Mouse (Mus musculus) stomach, embryonic 14.5 days (tissue): ENCODE results near the gene Adcy7. TPM values are rescaled to one million over a fixed set of nuclear protein-coding genes. Genes with fewer than 3 reads are reported as not detected.

Experiments
- ATAC-seq: fragments of 200-750 bp; cut with Nextera tagmentation; 2 replicates; pipeline ENCODE4 v1.8.0; 2017; ENCODE audit warnings: low read depth, moderate TSS enrichment; ENCODE audit not compliant: insufficient number of reproducible peaks, insufficient read depth, low FRiP score
- H3K27ac ChIP-seq: fragments of 300-500 bp; sonication (generic); 2 replicates; pipeline ENCODE4 v1.5.1; 2014; ENCODE audit warnings: mild to moderate bottlenecking, low read length, moderate library complexity, mixed read lengths
- H3K27me3 ChIP-seq: fragments of 300-500 bp; sonication (generic); 2 replicates; pipeline ENCODE4 v1.6.1; 2014; ENCODE audit warnings: low read length, control low read depth, mixed read lengths; ENCODE audit not compliant: control insufficient read depth, insufficient read depth
- H3K36me3 ChIP-seq: fragments of 300-500 bp; sonication (generic); 2 replicates; pipeline ENCODE4 v1.6.1; 2014; ENCODE audit warnings: mild to moderate bottlenecking, control low read depth, low read length, moderate library complexity, mixed read lengths; ENCODE audit not compliant: control insufficient read depth, insufficient read depth
- H3K4me1 ChIP-seq: fragments of 300-500 bp; sonication (generic); 2 replicates; pipeline ENCODE4 v1.6.1; 2014; ENCODE audit warnings: low read length, control low read depth, mixed read lengths; ENCODE audit not compliant: control insufficient read depth, insufficient read depth
- H3K4me2 ChIP-seq: fragments of 300-500 bp; sonication (generic); replicated peaks from 2 replicates; pipeline ENCODE4 v1.6.1; 2014; ENCODE audit warnings: low read depth, low read length, control low read depth
- H3K4me3 ChIP-seq: fragments of 300-500 bp; sonication (generic); 2 replicates; pipeline ENCODE4 v1.5.1; 2014; ENCODE audit warnings: low read depth, low read length, control low read depth
- H3K9ac ChIP-seq: fragments of 300-500 bp; sonication (generic); replicated peaks from 2 replicates; pipeline ENCODE4 v1.6.1; 2014; ENCODE audit warnings: low read depth, mild to moderate bottlenecking, control low read depth, low read length, moderate library complexity, mixed read lengths
- H3K9me3 ChIP-seq: fragments of 300-500 bp; sonication (generic); 2 replicates; pipeline ENCODE4 v1.6.1; 2016; ENCODE audit warnings: low read depth, low read length, control low read depth; ENCODE audit not compliant: control insufficient read depth
- WGBS: fragments of 180-500 bp; shearing (Covaris S2); extraction: QIAGEN DNeasy Blood & Tissue Kit; methylation state at CpG from one replicate; pipeline ENCODE4 v1.1.7; 2014; 5-methylcytosine and 5-hydroxymethylcytosine counted together
- polyA plus RNA-seq: library from polyadenylated mRNA; unstranded; fragments of >200 nt; fragmentation: Nextera tagmentation; extraction: Ambion mirVana; gene quantifications from 2 replicates; pipeline ENCODE4 v1.2.1, GENCODE M21; 2014

Adcy7 gene
- polyA plus RNA-seq, 1 experiment from 2014 or later: 5.0 TPM

GRCm38 (mm10) chr8:88361708-88362428 is 89.7 kb downstream of the Adcy7 start, which contains the start of gene Brd7:
Gene Brd7, minus strand, starts transcription at chr8:88362194.
- no peaks in the 10 kb centered on the region for H3K9me3 ChIP-seq
- peak within 1 kb of the TSS; percentile 82 for H3K27ac ChIP-seq
- peaks cover 23% of the 10 kb centered on the region for H3K36me3 ChIP-seq
- peak within 1 kb of the TSS; percentile 96 for H3K4me3 ChIP-seq
- peaks cover 13% of the 10 kb centered on the region for H3K4me1 ChIP-seq
- H3K27me3 ChIP-seq: no peaks in the 10 kb centered on the region
- peak; percentile 86 for ATAC-seq
- H3K4me2 ChIP-seq: peak within 1 kb of the TSS; percentile 93
- H3K9ac ChIP-seq: peak within 1 kb of the TSS; percentile 95
- WGBS: under 1% methylated on average over 88 of the region's 91 CpGs

DNA sequence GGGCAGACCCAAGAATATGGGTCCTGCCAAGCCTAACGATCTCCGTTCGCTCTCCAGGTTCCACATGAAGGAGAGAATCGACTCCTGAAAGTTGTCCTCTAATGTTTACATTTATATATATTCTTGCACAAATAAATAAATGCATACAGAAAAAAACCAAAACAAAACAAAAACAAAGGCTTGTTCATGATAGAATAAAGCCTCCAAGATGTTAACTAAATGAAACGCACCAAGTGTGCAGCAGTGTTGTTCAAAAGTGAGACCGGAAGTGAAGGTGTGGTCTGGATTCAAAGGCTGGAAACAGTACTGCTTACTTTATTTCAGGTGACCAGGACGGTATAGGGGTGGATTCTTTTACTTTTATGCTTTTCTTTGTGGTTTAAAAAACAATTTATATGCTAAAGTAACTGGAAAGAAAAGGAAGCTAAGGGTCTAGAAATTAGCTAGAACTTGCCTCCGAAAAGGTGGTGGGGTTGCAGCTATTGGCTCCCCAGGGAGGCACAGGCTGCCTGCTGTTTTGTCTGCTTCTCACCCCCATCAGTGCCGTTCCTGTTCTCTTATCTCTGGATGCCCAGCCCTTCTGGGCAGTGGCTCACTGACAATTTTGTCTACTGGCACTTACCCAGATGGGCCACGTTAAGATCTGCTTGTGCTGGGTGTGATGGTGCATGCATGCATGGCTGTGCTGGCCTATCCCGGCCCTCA is 90.4 kb downstream of the Adcy7 start:
- WGBS: 36% methylated on average over 11 of the region's 11 CpGs

DNA sequence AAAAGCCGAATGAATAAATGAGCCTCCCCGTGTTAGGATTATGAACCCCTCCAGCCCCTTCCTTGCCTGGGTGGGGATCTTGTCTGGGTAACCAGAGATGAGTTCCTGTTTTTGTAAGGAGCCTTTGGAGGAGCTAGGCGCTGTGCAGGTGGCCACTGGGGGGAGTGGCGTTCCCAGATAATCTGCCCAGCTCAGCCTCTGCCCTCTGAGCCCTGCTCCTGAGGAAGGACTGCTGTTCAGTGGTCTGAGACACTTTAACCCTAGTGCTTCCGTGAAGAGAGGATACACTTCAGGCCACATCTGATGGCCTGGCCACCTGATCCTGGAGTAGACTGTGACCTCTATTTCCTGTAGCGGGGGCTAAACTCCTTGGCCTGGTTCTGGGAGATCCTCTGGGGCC is 97.0 kb downstream of the Adcy7 start:
- 0 out of 2 replicates have a peak, but pooled peaks have one; percentile 63 for ATAC-seq
- H3K4me1 ChIP-seq: peaks cover 5% of the 10 kb centered on the region; the same call in 1 of the 2 replicates
- H3K9ac ChIP-seq: no peak overlapping the region
- no peak overlapping the region for H3K4me3 ChIP-seq
- 19% methylated on average over 6 of the region's 6 CpGs for WGBS
- H3K9me3 ChIP-seq: no peaks in the 10 kb centered on the region
- no peak overlapping the region for H3K27ac ChIP-seq
- H3K27me3 ChIP-seq: no peaks in the 10 kb centered on the region
- no peaks in the 10 kb centered on the region for H3K36me3 ChIP-seq
- H3K4me2 ChIP-seq: no peak overlapping the region

More for the DNA sequence above, 90.4 kb downstream of the Adcy7 start:
- peaks cover 13% of the 10 kb centered on the region for H3K4me1 ChIP-seq
- H3K9ac ChIP-seq: peak overlapping the region; percentile 95; the same call in 1 of the 2 replicates
- peak; percentile 46 for ATAC-seq
- no peaks in the 10 kb centered on the region for H3K9me3 ChIP-seq
- peaks cover 15% of the 10 kb centered on the region for H3K36me3 ChIP-seq
- peak overlapping the region; percentile 96 for H3K4me3 ChIP-seq
- no peaks in the 10 kb centered on the region for H3K27me3 ChIP-seq
- no peak overlapping the region for H3K27ac ChIP-seq
- peak overlapping the region; percentile 40 for H3K4me2 ChIP-seq

GRCm38 (mm10) chr8:88369805-88370204 is 97.6 kb downstream of the Adcy7 start:
- Histone ChIP-seq H3K27me3 (no peaks in the 10 kb centered on the region), H3K27ac (no peak overlapping the region), H3K4me2 (no peak overlapping the region), H3K9ac (no peak overlapping the region), H3K4me3 (no peak overlapping the region), H3K36me3 (no peaks in the 10 kb centered on the region), H3K4me1 (peaks cover 5% of the 10 kb centered on the region; the same call in 1 of the 2 replicates), H3K9me3 (no peaks in the 10 kb centered on the region)
- peak; percentile 69; the same call in 1 of the 2 replicates for ATAC-seq
- WGBS: 24% methylated on average over 3 of the region's 3 CpGs

- no peak for ATAC-seq
Measured at GRCm38 (mm10) chr8:88371522-88371921, 99.3 kb downstream of the Adcy7 start.

GRCm38 (mm10) chr8:88376836-88377582 is 104.8 kb downstream of the Adcy7 start:
- ATAC-seq: no peak
- Histone ChIP-seq H3K4me3 (no peak overlapping the region), H3K27me3 (no peaks in the 10 kb centered on the region), H3K36me3 (no peaks in the 10 kb centered on the region), H3K4me2 (no peak overlapping the region), H3K9ac (no peak overlapping the region), H3K9me3 (no peaks in the 10 kb centered on the region), H3K4me1 (peaks cover 6% of the 10 kb centered on the region; the same call in 1 of the 2 replicates), H3K27ac (no peak overlapping the region)
- 40% methylated on average over 19 of the region's 19 CpGs for WGBS

More at GRCm38 (mm10) chr8:88371522-88371921, 99.3 kb downstream of the Adcy7 start:
- WGBS: 81% methylated on average over 2 of the region's 2 CpGs
- Histone ChIP-seq H3K27ac (no peak overlapping the region), H3K4me3 (no peak overlapping the region), H3K9ac (no peak overlapping the region), H3K4me2 (no peak overlapping the region), H3K27me3 (no peaks in the 10 kb centered on the region), H3K4me1 (peaks cover 5% of the 10 kb centered on the region; the same call in 1 of the 2 replicates), H3K9me3 (no peaks in the 10 kb centered on the region), H3K36me3 (no peaks in the 10 kb centered on the region)

Other genes starting within 250 kb of the Adcy7 start
- 35.6 and 37.5 TPM in 2 replicates for gene Cnep1r1, start 153.6 kb upstream of the Adcy7 start, polyA plus RNA-seq
- 47.1 and 47.9 TPM in 2 replicates for gene Heatr3, start 134.5 kb upstream of the Adcy7 start, polyA plus RNA-seq
- 10.3 and 12.5 TPM in 2 replicates for gene Tent4b, start 73.2 kb upstream of the Adcy7 start, polyA plus RNA-seq
- 66.1 and 66.5 TPM in 2 replicates for gene Brd7, start 89.8 kb downstream of the Adcy7 start, polyA plus RNA-seq
- 31.2 and 33.7 TPM in 2 replicates for gene Nkd1, start 249.0 kb downstream of the Adcy7 start, polyA plus RNA-seq